Mouse (Mus musculus): ENCODE results near the gene Adgrg6.

DNA sequence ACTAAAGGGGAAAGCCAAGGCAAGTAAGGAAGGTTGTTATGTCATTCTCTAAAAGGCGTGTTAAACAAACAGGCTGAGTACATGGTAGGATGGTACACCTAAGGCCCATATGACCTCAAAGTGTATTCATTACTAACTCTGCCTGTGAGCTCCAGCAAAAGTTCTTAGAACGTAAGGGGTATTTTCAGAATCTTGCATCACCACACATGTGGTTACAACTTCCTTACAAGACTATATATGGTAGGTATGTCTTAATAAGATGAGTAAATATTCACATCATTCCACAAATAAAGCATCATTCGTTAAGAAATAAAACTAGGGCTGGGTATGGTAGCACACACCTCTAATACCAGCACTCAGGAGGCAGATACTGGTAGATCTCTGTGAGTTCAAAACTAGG is 8.4 kb downstream of the Adgrg6 start:
- TF ChIP-seq POLR2A (IDR thresholded peaks at IDR 0.05; ENCODE audit: extremely low read depth, insufficient read depth, low read length) = no peak
- no peak for TF ChIP-seq CTCF (IDR thresholded peaks at IDR 0.05; ENCODE audit: extremely low read depth, insufficient read depth, low read length)
